Mouse (Mus musculus) MEL (cell line): ENCODE data around the gene Slc35e3.

Source experiments
- CTCF ChIP-seq, 3 experiments: IDR thresholded peaks in 2 of 3; conservative IDR thresholded peaks in 1 of 3; 2 replicates each; pipeline ENCODE4 v1.5.1; 2011 to 2012; ENCODE audit warnings: low read length in 3 of 3, low read depth in 2 of 3, mild to moderate bottlenecking in 2 of 3, improper control_type of control experiment in 1 of 3, inconsistent platforms in 1 of 3, mixed read lengths in 1 of 3, moderate library complexity in 1 of 3; ENCODE audit not compliant: control insufficient read depth in 1 of 3, insufficient read depth in 1 of 3, poor library complexity in 1 of 3, severe bottlenecking in 1 of 3
- EP300 ChIP-seq, 2 experiments: IDR thresholded peaks; 2 replicates each; pipeline ENCODE4 v1.6.1; 2011; ENCODE audit warnings: improper control_type of control experiment in 2 of 2, low read length in 2 of 2, low read depth in 1 of 2, mild to moderate bottlenecking in 1 of 2
- ETS1 ChIP-seq: IDR thresholded peaks from 2 replicates; pipeline ENCODE4 v1.6.1; 2012; ENCODE audit warnings: low read depth, mild to moderate bottlenecking, inconsistent platforms, low read length, improper control_type of control experiment, moderate library complexity
- MXI1 ChIP-seq: IDR thresholded peaks from 2 replicates; pipeline ENCODE4 v1.6.1; 2011; ENCODE audit warnings: mild to moderate bottlenecking, low read depth, low read length, improper control_type of control experiment
- POLR2A ChIP-seq, 2 experiments: IDR thresholded peaks; 2 replicates each; pipeline ENCODE4 v1.6.1; 2011 to 2012; ENCODE audit warnings: low read length in 2 of 2, mild to moderate bottlenecking in 2 of 2, control low read depth in 1 of 2, improper control_type of control experiment in 1 of 2, low read depth in 1 of 2, moderate library complexity in 1 of 2; ENCODE audit not compliant: control insufficient read depth in 1 of 2, insufficient read depth in 1 of 2, poor library complexity in 1 of 2
- POLR2AphosphoS2 ChIP-seq: IDR thresholded peaks from 2 replicates; pipeline ENCODE4 v1.6.1; 2011; ENCODE audit warnings: low read length, improper control_type of control experiment
- RAD21 ChIP-seq: IDR thresholded peaks from 2 replicates; pipeline ENCODE4 v1.6.1; 2011; ENCODE audit warnings: mild to moderate bottlenecking, low read depth, low read length, improper control_type of control experiment
- RCOR1 ChIP-seq: IDR thresholded peaks from 2 replicates; pipeline ENCODE4 v1.6.1; 2012; ENCODE audit warnings: low read depth, mild to moderate bottlenecking, inconsistent platforms, low read length, improper control_type of control experiment
- SIN3A ChIP-seq: IDR thresholded peaks from 2 replicates; pipeline ENCODE4 v1.6.1; 2012; ENCODE audit warnings: low read length, improper control_type of control experiment, inconsistent platforms
- TCF12 ChIP-seq: IDR thresholded peaks from 2 replicates; pipeline ENCODE4 v1.6.1; 2014; ENCODE audit warnings: low read depth, mild to moderate bottlenecking, inconsistent platforms, low read length, improper control_type of control experiment, moderate library complexity
- UBTF ChIP-seq: IDR thresholded peaks from 2 replicates; pipeline ENCODE4 v1.6.1; 2012; ENCODE audit warnings: low read depth, mild to moderate bottlenecking, inconsistent platforms, low read length, improper control_type of control experiment, moderate library complexity, borderline replicate concordance; ENCODE audit not compliant: insufficient read depth
- USF1 ChIP-seq: IDR thresholded peaks from 2 replicates; pipeline ENCODE4 v1.6.1; 2014; ENCODE audit warnings: low read depth, mild to moderate bottlenecking, inconsistent platforms, low read length, improper control_type of control experiment, moderate library complexity
- USF2 ChIP-seq, 2 experiments: IDR thresholded peaks; 2 replicates each; pipeline ENCODE4 v1.6.1; 2011 to 2012; ENCODE audit warnings: improper control_type of control experiment in 2 of 2, low read length in 2 of 2, borderline replicate concordance in 1 of 2, inconsistent platforms in 1 of 2, low read depth in 1 of 2, mild to moderate bottlenecking in 1 of 2; ENCODE audit not compliant: insufficient read depth in 1 of 2
- ZC3H11A ChIP-seq: IDR thresholded peaks from 2 replicates; pipeline ENCODE4 v1.6.1; 2012; ENCODE audit warnings: low read depth, mild to moderate bottlenecking, inconsistent platforms, low read length, improper control_type of control experiment

DNA sequence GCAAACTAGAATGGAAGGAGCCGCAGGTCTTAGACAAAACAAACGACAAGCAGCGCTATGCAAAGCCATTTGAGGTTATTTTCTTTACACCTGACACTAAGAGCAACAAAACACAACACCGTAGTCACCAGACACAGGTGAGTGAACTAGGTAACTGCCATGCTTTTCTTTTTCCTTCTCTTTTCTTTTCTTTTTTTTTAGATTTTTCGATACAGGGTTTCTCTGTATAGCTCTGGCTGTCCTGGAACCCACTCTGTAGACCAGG is 20.7 kb upstream of the Slc35e3 start:
- TF ChIP-seq MXI1 = no peak
- TF ChIP-seq USF1 = no peak
- TF ChIP-seq USF2 (IDR thresholded peaks at IDR 0.05; ENCODE audit: borderline replicate concordance in 1 of 2, insufficient read depth in 1 of 2, low read depth in 1 of 2, low read length in 2 of 2) = no peak
- no peak for TF ChIP-seq CTCF (IDR thresholded peaks at IDR 0.05 in 2 of 3, conservative IDR thresholded peaks at IDR 0.05 in 1 of 3; ENCODE audit: control insufficient read depth in 1 of 3, insufficient read depth in 1 of 3, low read depth in 2 of 3, low read length in 3 of 3, poor library complexity in 1 of 3, severe bottlenecking in 1 of 3)
- no peak for TF ChIP-seq UBTF
- TF ChIP-seq EP300 (IDR thresholded peaks at IDR 0.05; ENCODE audit: low read depth in 1 of 2, low read length in 2 of 2) = no peak
- no peak for TF ChIP-seq POLR2AphosphoS2
- TF ChIP-seq POLR2A (IDR thresholded peaks at IDR 0.05; ENCODE audit: control insufficient read depth in 1 of 2, insufficient read depth in 1 of 2, low read depth in 1 of 2, low read length in 2 of 2, poor library complexity in 1 of 2) = no peak
- no peak for TF ChIP-seq TCF12
- TF ChIP-seq RAD21 = no peak
- TF ChIP-seq ETS1 = no peak
- no peak for TF ChIP-seq RCOR1
- TF ChIP-seq ZC3H11A = no peak
- TF ChIP-seq SIN3A = no peak
